ENCODE assay signal across 8 mouse cellular contexts in the genomic region with DNA sequence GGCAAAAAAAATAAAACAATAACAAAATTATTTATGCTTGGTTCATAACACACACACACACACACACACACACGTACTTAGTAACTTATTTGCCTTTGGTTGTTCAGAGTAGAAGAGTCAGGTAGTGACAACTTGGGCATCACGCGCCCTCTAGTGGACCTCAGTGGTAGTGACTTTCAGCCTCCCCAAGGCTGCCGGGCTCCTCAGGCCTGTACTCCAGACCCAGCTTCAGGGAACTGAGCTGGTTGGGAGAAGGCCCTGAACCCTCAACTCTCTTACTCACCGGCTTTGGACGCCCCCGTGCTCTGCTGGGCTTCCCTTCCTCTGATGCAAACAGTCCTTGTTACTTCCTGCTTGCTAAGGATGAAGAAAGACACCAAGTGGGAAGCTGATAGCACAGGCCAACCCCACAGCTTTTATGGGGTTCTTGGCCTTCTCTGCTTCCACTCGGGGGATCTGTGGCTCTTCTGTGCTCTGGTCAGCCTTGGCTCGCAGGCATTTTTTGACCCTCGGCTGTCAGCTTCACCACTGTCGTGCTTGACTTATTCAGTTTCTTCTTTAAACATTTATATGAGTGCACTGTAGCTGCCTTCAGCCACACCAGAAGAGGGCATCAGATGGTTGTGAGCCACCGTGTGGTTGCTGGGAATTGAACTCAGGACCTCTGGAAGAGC. TPM values are rescaled to one million over a fixed set of nuclear protein-coding genes. Genes with fewer than 3 reads are reported as not detected.
A peak's percentile ranks its signal among the peaks of the same experiment; 100 is the strongest.
DNase-seq lines count a peak whose midpoint lies in the region; ATAC-seq and TF ChIP-seq lines count a peak whose summit lies in the region.

No protein-coding gene starts in this region.

- no peaks in the 10 kb centered on the region for H3K9me3 ChIP-seq in heart, embryonic 13.5 days
- H3K9me3 ChIP-seq in kidney, postnatal 0 days (replicated peaks; ENCODE audit: low read length) = no peaks in the 10 kb centered on the region
- H3K9me3 ChIP-seq in liver, embryonic 15.5 days (replicated peaks) = no peaks in the 10 kb centered on the region
- no peaks in the 10 kb centered on the region for H3K9me3 ChIP-seq in stomach, embryonic 16.5 days (replicated peaks; ENCODE audit: control insufficient read depth, low read length)

- H3K9ac ChIP-seq in heart, embryonic 13.5 days = peak overlapping the region; percentile 67
- no peak overlapping the region for H3K9ac ChIP-seq in kidney, postnatal 0 days (ENCODE audit: low read depth, low read length)
- H3K9ac ChIP-seq in liver, embryonic 15.5 days = peak overlapping the region; percentile 23; the same call in 1 of the 2 replicates
- H3K9ac ChIP-seq in stomach, embryonic 16.5 days (ENCODE audit: low read length) = no peak overlapping the region

- H3K4me3 ChIP-seq in heart, embryonic 13.5 days = no peak overlapping the region
- H3K4me3 ChIP-seq in kidney, postnatal 0 days (replicated peaks; ENCODE audit: low read depth, low read length) = no peak overlapping the region
- 0 out of 2 replicates have a peak overlapping the region, but pooled peaks have one; percentile 3 for H3K4me3 ChIP-seq in liver, embryonic 15.5 days (replicated peaks)
- no peak overlapping the region for H3K4me3 ChIP-seq in stomach, embryonic 16.5 days (replicated peaks; ENCODE audit: low read length)

- peak overlapping the region; percentile 80 for H3K27ac ChIP-seq in heart, embryonic 13.5 days (replicated peaks)
- peak overlapping the region; percentile 60 for H3K27ac ChIP-seq in kidney, postnatal 0 days
- peak overlapping the region; percentile 53; the same call in 1 of the 2 replicates for H3K27ac ChIP-seq in liver, embryonic 15.5 days (replicated peaks)
- H3K27ac ChIP-seq in stomach, embryonic 16.5 days (ENCODE audit: low read length) = 0 out of 2 replicates have a peak overlapping the region, but pooled peaks have one; percentile 29

- no peaks in the 10 kb centered on the region for H3K36me3 ChIP-seq in heart, embryonic 13.5 days
- no peaks in the 10 kb centered on the region for H3K36me3 ChIP-seq in kidney, postnatal 0 days (ENCODE audit: insufficient read depth, low read length)
- no peaks in the 10 kb centered on the region for H3K36me3 ChIP-seq in liver, embryonic 15.5 days (replicated peaks)
- no peaks in the 10 kb centered on the region for H3K36me3 ChIP-seq in stomach, embryonic 16.5 days (ENCODE audit: control insufficient read depth, insufficient read depth, low read length)

- H3K27me3 ChIP-seq in heart, embryonic 13.5 days (replicated peaks) = no peaks in the 10 kb centered on the region
- H3K27me3 ChIP-seq in kidney, postnatal 0 days (ENCODE audit: insufficient read depth, low read length) = no peaks in the 10 kb centered on the region
- no peaks in the 10 kb centered on the region for H3K27me3 ChIP-seq in liver, embryonic 15.5 days
- H3K27me3 ChIP-seq in stomach, embryonic 16.5 days (ENCODE audit: control insufficient read depth, insufficient read depth, low read length) = no peaks in the 10 kb centered on the region

- peak; percentile 85 to 91 for DNase-seq in CD8-positive naive resting alpha-beta T cell, adult 2 months (ENCODE audit: low read depth in 2 of 2, low spot score in 2 of 2)
- DNase-seq in c-Kit-negative CD71-positive TER-119-positive erythroid progenitor cells, embryonic 14.5 days (ENCODE audit: low read depth, low spot score) = peak; percentile 85
- DNase-seq in fibroblast of lung, adult 2 months (ENCODE audit: low read depth) = peak; percentile 76
- peak; percentile 93 for DNase-seq in kidney, postnatal 0 days (ENCODE audit: low spot score)
- DNase-seq in neural tube, embryonic 10.5 days (ENCODE audit: extremely low spot score, low spot score) = peak; percentile 91

- peak overlapping the region; percentile 16; the same call in 1 of the 2 replicates for H3K4me2 ChIP-seq in heart, embryonic 13.5 days
- no peak overlapping the region for H3K4me2 ChIP-seq in kidney, postnatal 0 days (ENCODE audit: low read length)
- peak overlapping the region; percentile 7; the same call in 1 of the 2 replicates for H3K4me2 ChIP-seq in liver, embryonic 15.5 days
- H3K4me2 ChIP-seq in stomach, embryonic 16.5 days (ENCODE audit: low read depth, low read length) = no peak overlapping the region

- WGBS in heart, embryonic 13.5 days = 8% methylated on average over 12 of the region's 12 CpGs
- WGBS in kidney, postnatal 0 days = 4% methylated on average over 12 of the region's 12 CpGs
- 6% methylated on average over 12 of the region's 12 CpGs for WGBS in liver, embryonic 15.5 days (ENCODE audit: insufficient replicate concordance)
- 12% methylated on average over 12 of the region's 12 CpGs for WGBS in stomach, embryonic 16.5 days

- TF ChIP-seq CTCF in kidney, postnatal 0 days (IDR thresholded peaks at IDR 0.05; ENCODE audit: low read depth) = peak; percentile 92

- peak; percentile 74 for ATAC-seq in heart, embryonic 13.5 days (ENCODE audit: extremely low read depth, insufficient number of reproducible peaks, low FRiP score, low TSS enrichment)
- peak; percentile 78 for ATAC-seq in kidney, postnatal 0 days (replicated peaks; ENCODE audit: low FRiP score, low read depth)
- peak; percentile 71 for ATAC-seq in liver, embryonic 15.5 days (ENCODE audit: insufficient read depth)
- peak; percentile 91 for ATAC-seq in stomach, embryonic 16.5 days (ENCODE audit: insufficient read depth, low FRiP score)

- peaks cover 15% of the 10 kb centered on the region for H3K4me1 ChIP-seq in heart, embryonic 13.5 days
- 0 out of 2 replicates have a peak, but pooled peaks cover 3% of the 10 kb centered on the region for H3K4me1 ChIP-seq in kidney, postnatal 0 days (replicated peaks; ENCODE audit: insufficient read depth, low read length)
- H3K4me1 ChIP-seq in liver, embryonic 15.5 days (replicated peaks) = peaks cover 14% of the 10 kb centered on the region
- H3K4me1 ChIP-seq in stomach, embryonic 16.5 days (ENCODE audit: control insufficient read depth, insufficient read depth, low read length) = peaks cover 6% of the 10 kb centered on the region; the same call in 1 of the 2 replicates

RNA-seq across cellular contexts. Expression of a gene that starts 15.4 kb away (rescaled TPM):
- polyA plus RNA-seq in heart, embryonic 13.5 days (2015; fragmentation: Nextera tagmentation; extraction: Ambion mirVana) = 55.8 and 59.6 TPM in 2 replicates
- 63.5 and 65.1 TPM in 2 replicates for polyA plus RNA-seq in kidney, postnatal 0 days (2015; fragmentation: Nextera tagmentation; extraction: Ambion mirVana)
- polyA plus RNA-seq in liver, embryonic 15.5 days (2015; fragmentation: Nextera tagmentation; extraction: Ambion mirVana) = 21.1 and 24.4 TPM in 2 replicates
- 66.3 and 67.8 TPM in 2 replicates for polyA plus RNA-seq in stomach, embryonic 16.5 days (2015; fragmentation: Nextera tagmentation; extraction: Ambion mirVana)

RNA-seq across cellular contexts. Expression of a gene that starts 45.9 kb away (rescaled TPM):
- polyA plus RNA-seq in heart, embryonic 13.5 days (2015; fragmentation: Nextera tagmentation; extraction: Ambion mirVana) = 22.5 and 24.7 TPM in 2 replicates
- 22.3 and 23.9 TPM in 2 replicates for polyA plus RNA-seq in kidney, postnatal 0 days (2015; fragmentation: Nextera tagmentation; extraction: Ambion mirVana)
- polyA plus RNA-seq in liver, embryonic 15.5 days (2015; fragmentation: Nextera tagmentation; extraction: Ambion mirVana) = 1.2 and 3.4 TPM in 2 replicates
- polyA plus RNA-seq in stomach, embryonic 16.5 days (2015; fragmentation: Nextera tagmentation; extraction: Ambion mirVana) = 22.8 and 24.6 TPM in 2 replicates

RNA-seq across cellular contexts. Expression of a gene that starts 57.1 kb away (rescaled TPM):
- 79.7 and 82.6 TPM in 2 replicates for polyA plus RNA-seq in heart, embryonic 13.5 days (2015; fragmentation: Nextera tagmentation; extraction: Ambion mirVana)
- polyA plus RNA-seq in kidney, postnatal 0 days (2015; fragmentation: Nextera tagmentation; extraction: Ambion mirVana) = 91.0 and 92.7 TPM in 2 replicates
- 39.3 and 39.8 TPM in 2 replicates for polyA plus RNA-seq in liver, embryonic 15.5 days (2015; fragmentation: Nextera tagmentation; extraction: Ambion mirVana)
- polyA plus RNA-seq in stomach, embryonic 16.5 days (2015; fragmentation: Nextera tagmentation; extraction: Ambion mirVana) = 64.6 and 66.5 TPM in 2 replicates

Comparison
In these comparisons a context has a peak if more than half of its experiments do, and no peak if none do; other contexts are left out.
1. H3K27ac ChIP-seq: peak in every context shown above with its lines; median percentile 80 in heart, embryonic 13.5 days; 60 in kidney, postnatal 0 days; 53 in liver, embryonic 15.5 days; 29 in stomach, embryonic 16.5 days.
2. H3K4me2 ChIP-seq: peak in heart, embryonic 13.5 days (single experiment) and liver, embryonic 15.5 days (single experiment); none in kidney, postnatal 0 days (single experiment) and stomach, embryonic 16.5 days (single experiment).
3. H3K9ac ChIP-seq: peak in heart, embryonic 13.5 days (single experiment) and liver, embryonic 15.5 days (single experiment); none in kidney, postnatal 0 days (single experiment) and stomach, embryonic 16.5 days (single experiment).
4. Peak in every context shown above with its lines, with median percentiles within 50 percentile points of each other: DNase-seq and ATAC-seq.